Mouse (Mus musculus) embryonic facial prominence, embryonic 11.5 days (tissue): ENCODE results near the gene Mamdc4. TPM values are rescaled to one million over a fixed set of nuclear protein-coding genes. Genes with fewer than 3 reads are reported as not detected.
A peak's percentile ranks its signal among the peaks of the same experiment; 100 is the strongest.

Experiments
- ATAC-seq: fragments of 200-750 bp; cut with Nextera tagmentation; replicated peaks from 2 replicates; pipeline ENCODE4 v1.8.0; 2017; ENCODE audit warnings: low read depth; ENCODE audit not compliant: insufficient number of reproducible peaks, low FRiP score, low TSS enrichment
- DNase-seq: peaks from one replicate; pipeline ENCODE4 v3.0.0-alpha.2; 2015; ENCODE audit warnings: low spot score
- H3K27ac ChIP-seq: fragments of 300-500 bp; sonication (generic); replicated peaks from 2 replicates; pipeline ENCODE4 v1.5.1; 2014; ENCODE audit warnings: mild to moderate bottlenecking, low read depth, low read length, control low read depth
- H3K27me3 ChIP-seq: fragments of 300-500 bp; sonication (generic); 2 replicates; pipeline ENCODE4 v1.6.1; 2014; ENCODE audit warnings: mild to moderate bottlenecking, low read length, moderate library complexity, mixed read lengths; ENCODE audit not compliant: control insufficient read depth, insufficient read depth
- H3K36me3 ChIP-seq: fragments of 300-500 bp; sonication (generic); replicated peaks from 2 replicates; pipeline ENCODE4 v1.6.1; 2014; ENCODE audit warnings: low read depth, mild to moderate bottlenecking, low read length, moderate library complexity, mixed read lengths; ENCODE audit not compliant: control insufficient read depth, insufficient read depth
- H3K4me1 ChIP-seq: fragments of 300-500 bp; sonication (generic); 2 replicates; pipeline ENCODE4 v1.6.1; 2014; ENCODE audit warnings: low read length, mixed read lengths; ENCODE audit not compliant: control insufficient read depth, insufficient read depth
- H3K4me2 ChIP-seq: fragments of 300-500 bp; sonication (generic); 2 replicates; pipeline ENCODE4 v1.6.1; 2014; ENCODE audit warnings: low read depth, mild to moderate bottlenecking, control low read depth, low read length, moderate library complexity
- H3K4me3 ChIP-seq: fragments of 300-500 bp; sonication (generic); 2 replicates; pipeline ENCODE4 v1.5.1; 2014; ENCODE audit warnings: low read depth, low read length, control low read depth
- H3K9ac ChIP-seq: fragments of 300-500 bp; sonication (generic); replicated peaks from 2 replicates; pipeline ENCODE4 v1.6.1; 2014; ENCODE audit warnings: mild to moderate bottlenecking, control low read depth, low read length
- H3K9me3 ChIP-seq: fragments of 300-500 bp; sonication (generic); replicated peaks from 2 replicates; pipeline ENCODE4 v1.6.1; 2016; ENCODE audit warnings: mild to moderate bottlenecking, low read length, inconsistent platforms, mixed read lengths; ENCODE audit not compliant: control insufficient read depth
- WGBS: fragments of 180-500 bp; shearing (Covaris S2); extraction: QIAGEN DNeasy Blood & Tissue Kit; methylation state at CpG from one replicate; pipeline ENCODE4 v1.1.7; 2014; 5-methylcytosine and 5-hydroxymethylcytosine counted together
- polyA plus RNA-seq: library from polyadenylated mRNA; unstranded; fragments of >200 nt; fragmentation: Nextera tagmentation; extraction: Ambion mirVana; gene quantifications from 2 replicates; pipeline ENCODE4 v1.2.1, GENCODE M21; 2014

Mamdc4 gene
- polyA plus RNA-seq, 1 experiment from 2014 or later, result 1.2 TPM

DNA sequence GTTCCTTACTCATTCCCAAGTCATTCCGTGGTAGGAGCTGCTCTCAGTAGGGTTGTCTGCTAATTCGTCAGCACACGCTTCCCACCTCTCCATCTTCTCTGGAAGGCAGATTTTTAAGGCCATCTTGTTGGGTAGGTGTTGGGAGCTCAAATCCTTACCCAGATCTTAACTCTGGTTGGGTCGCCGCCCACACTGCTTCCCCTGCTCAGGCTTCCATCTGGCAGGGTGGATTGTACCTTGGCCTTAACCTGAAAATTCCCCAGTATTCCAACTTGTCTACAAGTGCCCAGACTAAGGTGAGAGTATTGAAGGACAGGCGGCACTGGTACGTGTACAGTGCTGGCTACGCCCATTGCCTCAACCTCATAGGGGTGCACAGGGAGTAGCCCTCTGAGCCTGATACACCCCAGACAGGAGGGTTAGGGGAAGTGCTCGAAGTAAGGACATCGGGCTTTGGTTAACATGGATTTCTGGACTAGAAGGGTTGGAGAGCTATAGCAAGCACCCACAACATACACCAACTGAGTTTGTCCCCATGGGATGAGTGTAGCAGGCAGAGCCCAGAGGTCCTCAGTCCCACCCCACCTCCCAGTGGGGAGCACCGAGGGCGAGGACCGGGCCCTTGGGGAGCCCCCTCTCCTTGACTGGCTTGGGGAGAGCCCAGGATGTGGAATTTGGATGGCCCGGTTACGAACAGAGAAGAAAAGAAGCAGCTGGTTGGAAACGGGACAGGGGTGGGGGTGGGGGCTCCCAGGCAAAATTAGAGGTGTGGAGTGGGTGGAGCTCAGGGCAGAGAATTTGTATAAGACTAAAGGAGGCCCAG lies 1.6 kb upstream of the Mamdc4 start:
- Histone ChIP-seq H3K9ac (peak overlapping the region; percentile 68; the same call in 1 of the 2 replicates), H3K9me3 (no peaks in the 10 kb centered on the region), H3K27ac (no peak overlapping the region), H3K4me3 (no peak overlapping the region), H3K4me2 (peak overlapping the region; percentile 73; the same call in 1 of the 2 replicates), H3K4me1 (peaks cover 5% of the 10 kb centered on the region), H3K27me3 (peaks cover 57% of the 10 kb centered on the region), H3K36me3 (no peaks in the 10 kb centered on the region)
- no peak for ATAC-seq
- no peak for DNase-seq
- WGBS, result 69% methylated on average over 16 of the region's 16 CpGs

DNA sequence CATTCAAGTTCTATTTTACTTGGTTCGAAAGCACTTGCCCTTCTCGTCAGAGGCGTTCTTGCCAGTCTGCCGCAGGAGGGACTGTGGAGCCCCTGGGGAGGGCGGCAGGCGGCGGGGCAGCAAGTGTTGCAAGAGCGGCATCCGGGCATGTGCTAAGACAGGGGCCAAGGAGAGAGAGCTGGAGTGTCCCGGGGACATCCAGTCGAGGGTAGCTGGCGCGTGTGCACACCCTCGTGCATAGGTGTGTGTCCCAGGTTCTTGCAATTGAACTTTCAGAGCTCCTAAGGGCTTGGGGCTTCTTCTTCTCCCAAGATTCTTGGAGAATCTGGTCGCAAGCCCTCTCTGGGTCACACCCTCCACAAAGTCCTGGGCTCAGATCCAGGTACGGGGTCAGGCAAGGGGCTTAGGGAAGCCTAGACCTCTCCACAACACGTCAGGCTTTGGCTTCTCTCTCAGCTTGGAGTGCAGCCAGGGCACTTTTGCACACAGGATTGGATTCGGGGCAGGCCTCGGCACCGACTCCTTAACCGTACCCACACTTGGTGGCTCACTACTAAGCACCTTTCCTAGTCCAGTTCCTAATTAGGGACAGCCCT lies 885 bp upstream of the Mamdc4 start:
- Histone ChIP-seq H3K9ac (peak overlapping the region; percentile 68), H3K4me2 (peak overlapping the region; percentile 73), H3K27ac (peak overlapping the region; percentile 75), H3K4me3 (peak overlapping the region; percentile 56), H3K27me3 (peaks cover 50% of the 10 kb centered on the region), H3K9me3 (no peaks in the 10 kb centered on the region), H3K36me3 (no peaks in the 10 kb centered on the region), H3K4me1 (peaks cover 5% of the 10 kb centered on the region)
- 12% methylated on average over 21 of the region's 21 CpGs for WGBS
- ATAC-seq, result no peak; the same call in 1 of the 2 replicates
- DNase-seq, result peak; percentile 43

DNA sequence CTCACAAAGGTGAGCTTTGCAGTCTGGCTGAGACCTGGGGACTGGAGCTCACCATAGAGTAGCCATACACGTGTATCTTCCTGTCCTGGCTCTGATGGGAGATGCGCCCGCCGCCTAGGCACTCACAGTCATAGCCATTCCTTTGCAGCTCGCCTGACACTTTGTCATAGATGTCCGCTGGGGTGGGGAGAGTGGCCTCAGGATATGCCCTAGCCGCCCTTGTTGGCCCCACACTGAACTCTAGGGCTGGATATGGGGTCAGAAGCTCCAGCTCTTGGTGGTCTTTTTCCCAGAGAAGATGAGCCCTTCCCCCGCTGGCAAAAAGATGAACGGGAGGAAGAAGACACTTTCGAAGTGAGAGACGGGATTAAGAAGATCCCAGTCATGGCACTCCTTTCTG lies 509 bp downstream of the Mamdc4 start:
- H3K27ac ChIP-seq, result no peak overlapping the region

DNA sequence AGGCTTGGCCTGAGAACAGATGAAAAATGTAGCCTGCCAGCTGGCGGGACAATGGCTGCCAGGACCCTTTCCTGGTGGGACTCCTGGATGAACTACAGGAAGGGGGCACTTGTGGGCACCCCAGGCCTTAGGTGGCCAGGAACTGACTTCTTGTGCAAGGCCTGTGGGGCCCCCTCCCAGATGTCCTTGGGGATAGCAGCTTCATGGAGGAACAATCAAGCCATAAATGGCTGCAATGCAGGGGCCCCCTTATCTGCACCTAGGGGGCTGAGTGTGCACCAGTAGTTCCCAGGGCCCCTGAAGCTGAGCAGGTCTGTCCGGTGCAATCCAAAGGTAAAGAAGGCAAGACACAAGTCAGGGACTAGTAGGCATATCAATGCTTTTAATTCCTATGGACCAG lies 1.6 kb downstream of the Mamdc4 start:
- Histone ChIP-seq H3K9me3 (no peaks in the 10 kb centered on the region), H3K9ac (no peak overlapping the region), H3K27ac (no peak overlapping the region), H3K4me3 (no peak overlapping the region), H3K36me3 (no peaks in the 10 kb centered on the region), H3K4me2 (no peak overlapping the region), H3K27me3 (peaks cover 25% of the 10 kb centered on the region), H3K4me1 (peaks cover 3% of the 10 kb centered on the region)
- ATAC-seq, result no peak
- no peak for DNase-seq
- 89% methylated on average over 2 of the region's 2 CpGs for WGBS

More for the DNA sequence above, 509 bp downstream of the Mamdc4 start:
- Histone ChIP-seq H3K9ac (peak overlapping the region; percentile 68), H3K27me3 (peaks cover 36% of the 10 kb centered on the region), H3K4me2 (peak overlapping the region; percentile 92), H3K4me1 (peaks cover 3% of the 10 kb centered on the region), H3K4me3 (peak overlapping the region; percentile 56), H3K36me3 (no peaks in the 10 kb centered on the region), H3K9me3 (no peaks in the 10 kb centered on the region)
- no peak for DNase-seq
- WGBS, result 19% methylated on average over 11 of the region's 11 CpGs
- ATAC-seq, result no peak

DNA sequence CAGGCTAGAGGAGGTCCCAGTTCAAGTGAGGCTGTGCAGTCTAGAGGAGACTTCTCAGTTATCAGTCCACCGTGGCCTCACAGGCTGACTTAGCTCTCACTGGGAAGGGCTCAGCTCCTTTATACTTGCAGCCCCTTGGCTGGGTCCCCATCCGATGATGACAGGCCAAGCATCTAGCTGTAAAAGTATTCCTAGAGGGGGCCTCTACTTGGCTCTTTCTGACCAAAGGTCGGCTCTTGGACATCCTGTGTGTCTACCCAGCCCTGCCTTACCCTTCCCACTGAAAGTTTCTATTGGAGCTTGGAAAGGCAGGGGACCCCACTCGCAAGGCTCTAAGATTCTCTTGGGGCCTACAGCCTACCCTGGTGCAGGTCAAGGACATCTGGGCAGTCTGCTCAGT lies 3.4 kb downstream of the Mamdc4 start:
- H3K4me3 ChIP-seq, result no peak overlapping the region
- ATAC-seq, result no peak
- 92% methylated on average over 4 of the region's 4 CpGs for WGBS
- H3K9me3 ChIP-seq, result no peaks in the 10 kb centered on the region
- DNase-seq, result no peak
- H3K36me3 ChIP-seq, result no peaks in the 10 kb centered on the region
- no peak overlapping the region for H3K27ac ChIP-seq
- no peak overlapping the region for H3K4me2 ChIP-seq
- H3K27me3 ChIP-seq, result peaks cover 7% of the 10 kb centered on the region
- H3K4me1 ChIP-seq, result no peaks in the 10 kb centered on the region; the same call in 1 of the 2 replicates
- no peak overlapping the region for H3K9ac ChIP-seq

DNA sequence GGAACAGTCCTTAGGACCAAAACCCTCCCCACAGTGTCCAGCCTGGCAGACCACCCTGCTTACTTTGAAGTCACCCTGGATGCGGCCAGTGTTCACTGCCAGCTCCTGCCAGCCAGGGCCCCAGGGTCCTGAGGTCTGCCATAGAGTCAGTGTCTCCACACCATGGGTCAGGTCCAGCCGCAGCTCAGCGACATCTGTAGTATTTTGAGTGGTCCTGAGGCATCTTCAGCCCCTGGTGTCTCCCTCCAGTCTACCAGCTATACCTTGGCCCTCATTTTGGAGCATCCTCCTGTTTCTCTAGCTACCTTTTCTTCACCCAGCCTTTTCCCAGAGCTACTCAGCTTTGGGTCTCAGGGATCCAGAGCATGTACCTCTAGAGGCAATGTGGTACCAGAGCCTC lies 5.3 kb downstream of the Mamdc4 start:
- 86% methylated on average over 3 of the region's 3 CpGs for WGBS
- DNase-seq, result no peak
- Histone ChIP-seq H3K27me3 (no peaks in the 10 kb centered on the region), H3K9ac (no peak overlapping the region), H3K4me3 (no peak overlapping the region), H3K9me3 (no peaks in the 10 kb centered on the region), H3K27ac (no peak overlapping the region), H3K4me1 (no peaks in the 10 kb centered on the region), H3K36me3 (no peaks in the 10 kb centered on the region; the same call in 1 of the 2 replicates), H3K4me2 (no peak overlapping the region)
- ATAC-seq, result no peak

DNA sequence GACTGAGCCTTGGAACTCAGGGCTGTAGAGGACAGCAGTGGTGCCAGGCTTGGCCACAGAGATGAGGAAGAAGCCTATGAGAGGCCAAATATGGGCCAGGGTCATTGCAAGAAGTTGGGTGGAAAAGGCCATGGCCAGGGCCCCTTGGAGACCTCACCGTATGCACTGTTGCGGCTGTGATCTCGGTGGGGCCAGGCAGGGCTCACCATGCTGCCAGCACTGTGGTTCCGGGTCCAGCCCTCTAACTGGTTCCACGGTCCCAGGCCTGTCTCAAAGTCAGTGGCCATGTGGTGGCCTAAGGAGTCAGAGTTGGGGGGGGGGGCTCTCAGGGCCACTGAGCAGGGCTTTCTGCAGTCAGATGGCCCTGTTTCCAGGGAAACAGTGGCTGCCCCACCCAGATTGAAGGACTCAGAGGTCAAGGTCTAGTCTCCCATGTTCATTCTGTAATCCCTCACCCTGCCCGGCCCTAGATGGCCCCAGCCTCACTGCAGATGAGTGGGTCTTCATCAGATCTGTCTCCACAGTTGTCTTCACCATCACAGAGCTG lies 6.1 kb downstream of the Mamdc4 start:
- Histone ChIP-seq H3K27ac (no peak overlapping the region), H3K4me1 (no peaks in the 10 kb centered on the region), H3K27me3 (no peaks in the 10 kb centered on the region), H3K9ac (no peak overlapping the region), H3K9me3 (no peaks in the 10 kb centered on the region), H3K4me2 (no peak overlapping the region), H3K4me3 (no peak overlapping the region), H3K36me3 (no peaks in the 10 kb centered on the region; the same call in 1 of the 2 replicates)
- WGBS, result 86% methylated on average over 6 of the region's 6 CpGs
- ATAC-seq (no peak), DNase-seq (no peak)

DNA sequence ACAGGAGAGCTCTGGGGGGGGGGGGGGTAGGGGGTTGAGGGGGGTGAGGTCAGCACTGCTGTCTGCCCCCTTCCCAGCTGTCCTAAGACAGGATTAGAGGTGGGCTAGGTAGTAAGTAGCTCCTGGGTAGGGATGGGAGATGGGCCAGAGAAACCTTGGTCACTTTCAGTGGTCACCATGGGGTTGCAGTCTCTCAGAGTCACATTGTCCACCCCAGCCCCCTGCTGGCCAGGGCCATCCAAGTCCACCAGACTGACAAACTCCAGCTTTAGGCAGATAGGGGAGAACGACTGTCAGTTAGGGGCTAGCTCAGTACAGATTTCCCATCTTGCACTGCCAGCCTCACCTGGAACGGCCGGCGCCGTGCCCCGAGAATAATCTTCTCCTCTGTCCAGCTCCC lies 8.1 kb downstream of the Mamdc4 start:
- H3K4me1 ChIP-seq, result no peaks in the 10 kb centered on the region
- no peak overlapping the region for H3K4me2 ChIP-seq
- H3K9me3 ChIP-seq, result no peaks in the 10 kb centered on the region
- peaks cover 3% of the 10 kb centered on the region for H3K36me3 ChIP-seq
- DNase-seq, result no peak
- H3K27me3 ChIP-seq, result no peaks in the 10 kb centered on the region
- ATAC-seq, result no peak
- WGBS, result 84% methylated on average over 6 of the region's 6 CpGs
- H3K9ac ChIP-seq, result no peak overlapping the region
- no peak overlapping the region for H3K4me3 ChIP-seq
- no peak overlapping the region for H3K27ac ChIP-seq
